Mouse (Mus musculus) liver, postnatal 0 days (tissue): ENCODE results near the gene Cdk9.

ENCODE experiments used
- CTCF ChIP-seq: sonication (generic); IDR thresholded peaks from 2 replicates; pipeline ENCODE4 v1.5.1; 2016; ENCODE audit warnings: antibody characterized with exemption, low read depth
- EP300 ChIP-seq: IDR thresholded peaks from 2 replicates; pipeline ENCODE4 v1.6.1; 2016; ENCODE audit warnings: antibody characterized with exemption, low read depth, mild to moderate bottlenecking

- TF ChIP-seq EP300: no peak
- TF ChIP-seq CTCF: no peak
Observed at GRCm38 (mm10) chr2:32712586-32712933, 316 bp downstream of the Cdk9 start.
